Mouse (Mus musculus) ovary, adult 10 weeks (tissue): ENCODE results near the gene Gmip. TPM values are rescaled to one million over a fixed set of nuclear protein-coding genes. Genes with fewer than 3 reads are reported as not detected.

ENCODE experiments used
- polyA plus RNA-seq: library from polyadenylated mRNA; stranded (reverse); fragments of 350-450 nt; fragmentation: Illumina TruSeq; extraction: RNeasy Lipid Tissue Mini Kit (QIAGEN cat#74804); gene quantifications from one replicate; pipeline ENCODE4 v1.2.3, GENCODE M21; 2014

Gmip gene
- polyA plus RNA-seq: 1.9 TPM

DNA sequence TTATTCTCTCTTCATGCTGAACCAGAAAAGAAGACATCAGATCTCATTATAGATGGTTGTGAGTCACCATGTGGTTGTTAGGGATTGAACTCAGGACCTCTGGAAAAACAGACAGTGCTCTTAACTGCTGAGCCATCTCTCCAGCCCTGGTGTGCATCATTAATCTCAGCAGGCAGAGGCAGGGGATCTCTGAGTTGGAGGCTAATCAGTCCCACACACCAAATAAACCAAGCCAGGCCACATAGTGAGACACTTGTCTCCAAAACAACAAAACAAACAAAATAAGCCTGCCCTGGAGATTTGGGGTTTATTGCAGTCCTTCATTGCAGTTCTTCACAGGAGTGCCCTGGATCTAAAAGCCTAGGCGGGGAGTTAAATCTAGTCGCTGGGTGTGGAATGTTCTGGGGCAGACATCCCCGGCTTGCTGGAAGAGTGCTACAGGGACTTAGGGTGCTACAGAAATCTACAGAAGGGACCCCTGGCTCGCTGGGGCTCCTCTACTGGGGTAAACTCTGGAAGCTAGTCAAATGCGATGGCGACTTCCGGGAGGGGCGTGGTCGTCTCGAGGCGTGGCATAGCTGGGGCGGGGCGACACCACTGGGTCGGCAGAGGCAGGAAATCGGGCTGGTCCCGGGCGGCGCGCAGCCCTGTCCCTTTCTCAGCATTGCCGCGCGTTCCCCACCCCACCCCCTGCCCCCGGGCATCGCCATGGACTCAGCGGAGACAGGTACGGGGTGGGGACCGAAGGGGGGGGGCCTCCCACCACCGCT, at the start of gene Gmip:
TSS of gene Gmip (plus strand) at position 586 of the 770 bp plus-strand sequence.

DNA sequence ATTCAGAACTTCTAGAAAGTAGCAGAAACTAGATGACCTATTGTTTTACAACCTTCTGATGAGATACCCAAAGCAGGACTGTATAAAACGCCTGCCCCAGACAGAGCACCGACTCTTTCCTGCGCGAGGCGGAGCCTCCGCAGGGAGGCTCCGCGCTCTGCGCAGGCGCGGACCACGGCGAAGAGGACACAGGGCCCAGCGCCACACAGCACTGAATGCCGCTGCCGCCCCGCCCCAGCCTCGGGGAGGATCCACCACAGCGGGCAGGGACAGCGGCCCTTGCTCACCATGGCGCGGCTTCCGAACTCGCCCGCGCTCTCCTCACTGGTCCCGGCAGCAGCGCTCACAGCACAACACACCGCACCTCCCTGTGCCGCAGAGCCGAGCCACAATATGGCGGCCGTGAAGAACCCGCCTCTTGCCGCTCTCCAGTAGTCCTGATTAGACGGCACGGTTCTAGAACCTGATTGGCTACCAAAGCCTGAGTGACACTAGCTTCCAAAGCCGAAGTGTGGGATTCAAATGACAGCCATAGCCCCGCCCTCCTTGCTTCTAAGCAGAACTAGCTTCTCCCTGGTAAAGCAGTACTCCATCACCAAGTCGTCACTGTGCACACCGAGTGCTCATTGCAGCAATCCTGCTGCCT, 33.9 kb upstream of the Gmip start, which contains the start of gene Gm20422:
TSS of gene Gm20422 (minus strand) at position 384 of the 646 bp plus-strand sequence.

DNA sequence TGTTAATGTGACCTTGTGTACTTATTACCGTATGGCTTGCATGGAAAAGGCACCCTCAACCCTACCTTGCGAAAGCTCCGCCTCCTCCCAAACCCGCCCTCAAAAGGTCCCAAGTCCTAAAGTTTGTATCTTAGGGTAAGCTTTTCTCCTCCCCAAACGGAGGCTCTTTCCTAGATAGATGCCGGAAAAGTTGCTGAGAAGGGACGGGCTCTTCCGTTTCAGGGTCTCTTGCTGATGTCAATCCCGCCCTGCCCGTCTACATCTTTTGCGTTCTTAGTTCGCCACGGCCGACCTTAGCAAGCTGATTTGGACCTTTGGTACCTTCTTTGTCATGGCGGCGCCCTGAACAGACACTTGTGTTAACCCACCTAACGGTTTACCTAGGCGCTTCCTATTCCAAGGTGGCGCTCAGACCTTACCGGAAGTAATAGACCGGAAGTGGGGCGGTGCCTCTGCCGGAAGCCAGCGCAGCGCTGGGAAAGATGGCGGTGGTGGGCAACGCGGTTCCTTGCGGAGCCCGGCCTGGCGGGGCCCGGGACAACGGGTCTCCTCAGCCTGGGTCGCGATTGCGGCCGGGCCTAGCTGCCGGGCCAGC, 17.6 kb upstream of the Gmip start, which contains the start of the genes Atp13a1 and Zfp866:
TSS of gene Atp13a1 (plus strand) at position 391 of the 595 bp plus-strand sequence.
TSS of gene Zfp866 (minus strand) at position 406 of the 595 bp plus-strand sequence.

DNA sequence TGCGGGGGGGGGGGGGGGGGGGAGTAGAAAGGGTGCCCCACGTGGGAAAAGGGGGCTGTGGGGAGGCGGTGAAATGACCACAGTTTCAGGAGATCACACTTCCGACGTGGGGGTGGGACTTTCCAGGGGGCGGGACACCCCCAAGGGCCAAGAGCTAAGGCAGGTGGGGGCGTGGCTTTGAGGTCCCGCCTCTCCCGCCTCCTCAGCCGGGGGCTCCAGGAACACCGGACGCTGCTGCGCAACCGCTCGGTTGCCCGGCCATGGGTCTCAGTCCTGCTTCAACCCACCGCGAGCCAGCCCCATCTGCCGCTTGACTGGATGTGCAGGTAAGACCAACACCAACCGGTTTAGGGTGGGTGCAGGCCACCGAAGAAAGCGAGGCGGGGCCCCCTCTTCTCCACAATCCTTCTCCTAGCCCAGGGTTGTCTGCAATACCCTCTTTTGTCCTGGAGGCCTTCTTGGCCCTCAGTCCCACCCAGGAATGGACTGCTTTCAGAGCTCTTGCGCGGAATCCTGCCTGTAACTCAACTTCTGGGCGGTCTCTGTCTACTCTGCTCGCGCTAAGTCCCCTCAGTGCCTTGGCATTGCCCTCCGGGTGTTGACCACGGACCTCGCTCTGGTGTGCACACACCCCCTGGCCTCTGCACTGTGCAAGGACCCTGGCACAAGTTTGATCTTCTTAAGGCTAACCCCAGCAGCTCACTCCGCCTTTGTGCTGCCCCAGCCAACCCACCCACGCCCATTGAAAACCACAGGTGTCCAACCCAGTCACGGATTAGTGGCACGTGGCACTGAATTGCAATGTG, 14.1 kb downstream of the Gmip start, which contains the start of gene Lpar2:
TSS of gene Lpar2 (plus strand) at position 44 of the 806 bp plus-strand sequence.

DNA sequence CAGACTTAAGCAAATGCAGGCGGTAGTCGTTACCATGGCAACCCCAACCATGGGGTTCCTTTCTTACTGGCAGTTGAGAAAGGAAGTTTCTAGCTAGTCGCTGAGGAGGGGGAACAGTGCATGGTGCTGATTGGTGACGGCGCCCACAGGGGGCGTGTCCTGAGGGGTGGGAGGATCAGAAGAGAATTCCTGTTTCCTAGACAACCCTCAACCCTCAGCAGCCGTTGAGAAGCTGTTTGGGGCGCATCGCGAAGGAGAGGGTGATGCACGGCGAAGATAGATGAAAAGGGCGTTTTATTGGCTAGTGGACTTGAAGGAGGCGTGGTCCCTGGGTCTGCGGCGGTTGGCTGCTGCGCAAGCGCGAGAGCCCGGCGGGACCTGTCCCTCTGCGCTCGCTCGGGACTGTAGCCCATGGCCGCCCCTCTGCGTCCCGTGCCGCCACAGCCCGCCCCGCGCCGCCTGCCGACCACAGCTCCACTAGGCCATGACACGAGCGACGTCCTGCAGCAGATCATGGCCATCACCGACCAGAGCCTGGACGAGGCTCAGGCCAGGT, 23.9 kb downstream of the Gmip start, which contains the start of gene Pbx4:
TSS of gene Pbx4 (plus strand) at position 194 of the 556 bp plus-strand sequence.

Other genes starting within 250 kb of the Gmip start
- 72.6 TPM for gene Zfp868, start 183.1 kb upstream of the Gmip start, polyA plus RNA-seq
- gene Zfp964, start 154.2 kb upstream of the Gmip start, polyA plus RNA-seq: 22.3 TPM
- 74.4 TPM for gene Zfp869, start 98.0 kb upstream of the Gmip start, polyA plus RNA-seq
- gene Zfp963, start 58.7 kb upstream of the Gmip start, polyA plus RNA-seq: 16.9 TPM
- gene Gm20422, start 33.8 kb upstream of the Gmip start, polyA plus RNA-seq: not detected
- 1.3 TPM for gene Atp13a1, start 17.5 kb upstream of the Gmip start, polyA plus RNA-seq
- gene Zfp866, start 17.5 kb upstream of the Gmip start, polyA plus RNA-seq: 70.2 TPM
- gene Lpar2, start 13.8 kb downstream of the Gmip start, polyA plus RNA-seq: 2.7 TPM
- gene Pbx4, start 23.8 kb downstream of the Gmip start, polyA plus RNA-seq: 0.91 TPM
- not detected for gene Cilp2, start 79.0 kb downstream of the Gmip start, polyA plus RNA-seq
- not detected for gene Tssk6, start 93.5 kb downstream of the Gmip start, polyA plus RNA-seq
- gene Ndufa13, start 93.9 kb downstream of the Gmip start, polyA plus RNA-seq: not detected
- not detected for gene Yjefn3, start 94.0 kb downstream of the Gmip start, polyA plus RNA-seq
- gene Gatad2a, start 187.7 kb downstream of the Gmip start, polyA plus RNA-seq: 8.7 TPM
- gene Mau2, start 234.1 kb downstream of the Gmip start, polyA plus RNA-seq: 8.2 TPM
- gene Sugp1, start 234.1 kb downstream of the Gmip start, polyA plus RNA-seq: 5.0 TPM